Mouse (Mus musculus): Measurements from ENCODE around the gene Rnf214.
A peak's percentile ranks its signal among the peaks of the same experiment; 100 is the strongest.

Rnf214 gene

GRCm38 (mm10) chr9:45906355-45907077 is at the start of gene Rnf214, which contains the start of gene Pcsk7:
Gene Rnf214 (minus strand): TSS chr9:45906911.
Gene Pcsk7 (plus strand): TSS chr9:45906497.
- peak; percentile 80 for DNase-seq (ENCODE audit: low spot score)

DNA sequence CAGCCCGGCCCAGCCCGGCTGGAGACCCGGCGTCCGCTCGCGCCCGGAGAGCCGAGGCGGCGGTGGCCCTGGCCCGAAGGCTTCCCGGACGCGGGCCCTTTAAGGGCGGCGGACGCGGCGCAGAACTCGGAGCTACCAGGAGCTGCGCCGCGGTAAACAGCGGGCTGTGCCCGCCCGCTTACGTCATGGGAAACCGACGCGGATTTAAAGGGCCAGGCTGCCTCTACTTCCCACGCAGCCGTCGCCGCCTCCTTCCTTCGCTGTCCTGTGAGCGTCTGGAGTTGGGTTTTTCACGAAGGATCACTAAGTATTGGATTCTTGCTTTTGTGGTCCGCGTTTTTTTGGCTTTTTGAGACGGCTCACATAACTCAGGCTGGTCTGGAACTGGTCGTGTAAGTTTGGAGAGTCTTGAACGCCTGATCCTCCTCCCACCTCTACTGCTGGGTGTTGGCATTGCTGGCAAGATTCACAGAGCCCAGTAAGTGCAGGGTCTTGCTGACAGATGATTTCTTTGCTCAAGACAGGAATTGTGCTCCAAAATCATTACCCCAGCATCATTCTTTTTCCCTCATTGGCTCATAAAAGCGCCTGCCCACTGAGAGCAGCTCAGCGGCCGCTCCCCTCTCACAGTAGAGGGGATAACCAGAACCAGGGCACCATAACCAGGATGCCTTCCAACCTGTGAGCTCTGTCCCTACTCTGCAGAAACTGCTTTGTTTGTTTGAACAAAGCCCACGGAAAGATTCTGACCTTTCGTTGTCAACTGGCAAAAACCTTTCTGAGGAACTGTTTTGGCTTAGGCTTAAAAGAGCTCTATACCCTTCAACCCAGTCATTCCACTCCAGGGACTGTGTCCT is 48.6 kb upstream of the Rnf214 start, which contains the start of gene Sidt2:
Sidt2 (minus strand) TSS at position 152 of the 857 bp plus-strand sequence.
- peak; percentile 67 for DNase-seq (ENCODE audit: low spot score)

GRCm38 (mm10) chr9:45954294-45955106 is 47.8 kb upstream of the Rnf214 start:
- DNase-seq (ENCODE audit: low spot score): peak; percentile 46

DNA sequence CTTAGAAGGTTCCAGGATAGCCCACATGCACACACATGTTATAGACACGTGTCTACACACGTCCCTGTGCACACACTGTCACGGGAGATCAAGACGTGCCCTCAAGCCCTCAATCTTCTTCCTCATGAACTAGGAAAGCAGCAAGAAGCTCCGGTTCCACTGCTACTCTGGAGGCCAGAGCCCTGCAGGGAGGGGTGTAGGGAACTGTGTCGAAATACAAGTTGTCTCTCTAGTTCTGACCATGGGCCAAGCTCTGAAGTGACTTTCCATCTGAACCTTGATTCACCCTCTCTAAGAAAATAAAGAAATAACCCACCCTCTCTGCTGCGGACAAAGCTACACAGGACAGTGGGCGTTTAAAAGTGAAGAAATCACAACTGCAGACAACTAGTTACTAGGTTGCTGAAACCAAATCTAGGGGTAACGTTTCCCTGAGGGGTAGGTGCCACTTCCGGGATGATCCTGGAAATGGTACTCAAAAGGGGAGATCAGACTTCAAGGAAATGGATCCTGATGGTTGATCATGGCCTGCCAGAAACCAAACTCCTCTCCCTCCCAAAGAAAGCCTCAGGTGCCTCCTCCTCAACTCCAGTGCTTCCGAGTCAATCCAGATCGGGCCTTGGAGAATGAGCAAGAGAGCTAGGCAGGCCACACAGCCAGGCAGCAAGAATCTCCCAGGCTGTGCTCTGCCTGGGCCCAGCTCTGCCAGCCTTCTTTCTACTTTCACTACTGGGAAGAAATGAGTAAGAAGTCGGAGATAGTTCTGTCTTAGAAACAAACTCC is 47.0 kb upstream of the Rnf214 start:
- no peak for DNase-seq (ENCODE audit: low spot score)

DNA sequence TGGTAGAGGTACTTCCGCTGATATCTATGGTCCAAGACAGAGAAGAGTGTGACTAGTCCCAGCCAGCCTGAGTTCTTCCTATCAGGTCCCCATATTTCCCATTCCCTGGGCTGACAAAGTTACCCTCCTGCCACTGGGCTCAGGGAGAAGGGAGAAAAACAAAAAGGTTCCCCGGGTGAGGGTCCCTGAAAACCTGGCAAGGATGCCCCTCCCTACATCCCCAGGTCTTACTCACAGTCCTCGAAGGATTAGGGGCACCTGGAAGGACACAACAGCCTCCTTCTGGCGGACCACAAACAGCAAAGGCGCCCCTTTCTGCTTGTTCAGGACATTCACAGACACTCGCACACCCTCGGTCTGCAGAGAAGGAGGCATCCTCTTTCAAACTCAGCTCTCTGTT is 46.2 kb upstream of the Rnf214 start:
- no peak for DNase-seq (ENCODE audit: low spot score)

DNA sequence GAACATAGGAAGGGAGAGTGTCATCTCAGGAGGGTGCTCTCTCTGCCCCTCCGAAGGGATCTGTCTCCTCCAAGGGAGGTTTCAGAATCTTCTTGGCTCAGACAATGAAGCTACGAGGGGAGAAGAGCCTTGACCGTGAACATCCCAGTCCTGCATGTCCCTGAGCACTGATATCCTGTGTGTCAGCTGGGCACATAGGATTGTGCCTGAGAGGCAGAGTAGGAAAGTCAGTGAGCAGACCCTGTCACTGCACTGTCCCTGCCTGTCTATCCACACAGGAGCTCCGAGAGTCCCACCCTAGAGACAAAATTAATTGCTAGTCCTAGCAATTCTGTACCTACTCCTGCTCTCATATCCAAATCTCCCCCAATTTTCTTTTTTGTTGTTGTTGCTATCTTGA is 45.3 kb upstream of the Rnf214 start:
- no peak for DNase-seq (ENCODE audit: low spot score)

GRCm38 (mm10) chr9:45946872-45947183 is 40.1 kb upstream of the Rnf214 start:
- DNase-seq (ENCODE audit: low spot score): no peak

- DNase-seq (ENCODE audit: low spot score): no peak
Observed at GRCm38 (mm10) chr9:45946182-45946871, 39.6 kb upstream of the Rnf214 start.

- no peak for DNase-seq (ENCODE audit: low spot score)
Observed at GRCm38 (mm10) chr9:45945721-45946120, 39.0 kb upstream of the Rnf214 start.

- no peak for DNase-seq (ENCODE audit: low spot score)
Observed at GRCm38 (mm10) chr9:45944506-45945400, 38.0 kb upstream of the Rnf214 start.

GRCm38 (mm10) chr9:45943628-45944505 is 37.2 kb upstream of the Rnf214 start:
- no peak for DNase-seq (ENCODE audit: low spot score)

DNA sequence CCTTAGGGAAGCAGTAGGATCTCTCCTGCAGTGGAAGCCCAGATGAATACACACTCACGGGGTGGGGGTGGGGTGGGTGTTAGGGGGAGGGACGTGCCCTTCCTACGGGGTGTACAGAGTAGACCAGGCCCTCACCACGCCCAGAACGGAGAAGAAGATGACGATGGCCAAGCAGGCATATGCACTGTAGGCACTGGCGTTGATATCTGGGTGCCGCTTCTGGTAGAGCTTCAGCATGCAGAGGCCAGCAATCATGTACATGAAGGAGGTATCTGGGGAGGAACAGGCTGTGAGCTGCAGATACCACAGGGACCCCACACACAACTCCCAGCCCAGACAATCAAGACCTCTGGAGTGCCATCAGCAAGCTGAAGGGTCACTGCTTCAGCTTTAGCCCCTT is 36.2 kb upstream of the Rnf214 start:
- no peak for DNase-seq (ENCODE audit: low spot score)

DNA sequence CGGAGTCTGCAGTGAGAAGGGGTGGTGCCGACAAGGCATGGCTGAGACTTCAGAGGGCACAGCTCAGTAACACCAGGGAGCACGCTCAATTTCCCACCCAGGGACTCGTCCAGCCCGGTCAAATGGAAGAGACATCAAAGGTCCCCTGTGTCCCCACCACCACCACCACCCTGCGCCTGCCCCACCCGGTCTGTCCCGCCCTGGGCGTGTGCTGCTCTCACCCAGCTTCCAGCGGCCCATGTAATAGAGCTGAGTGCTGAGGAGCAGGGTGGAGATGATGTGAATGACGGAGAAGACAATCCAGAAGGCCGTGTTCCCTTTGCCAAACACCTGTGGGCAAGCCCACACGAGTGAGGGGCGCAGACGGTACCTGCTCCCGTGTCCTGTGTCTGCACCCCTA is 35.8 kb upstream of the Rnf214 start:
- DNase-seq (ENCODE audit: low spot score): no peak

- no peak for DNase-seq (ENCODE audit: low spot score)
Observed at GRCm38 (mm10) chr9:45941329-45941888, 34.7 kb upstream of the Rnf214 start.

- DNase-seq (ENCODE audit: low spot score): no peak
Observed at GRCm38 (mm10) chr9:45939794-45940193, 33.1 kb upstream of the Rnf214 start.

GRCm38 (mm10) chr9:45938952-45939637 is 32.4 kb upstream of the Rnf214 start:
- DNase-seq (ENCODE audit: low spot score): no peak

- no peak for DNase-seq (ENCODE audit: low spot score)
Observed at GRCm38 (mm10) chr9:45938088-45938487, 31.4 kb upstream of the Rnf214 start.

DNA sequence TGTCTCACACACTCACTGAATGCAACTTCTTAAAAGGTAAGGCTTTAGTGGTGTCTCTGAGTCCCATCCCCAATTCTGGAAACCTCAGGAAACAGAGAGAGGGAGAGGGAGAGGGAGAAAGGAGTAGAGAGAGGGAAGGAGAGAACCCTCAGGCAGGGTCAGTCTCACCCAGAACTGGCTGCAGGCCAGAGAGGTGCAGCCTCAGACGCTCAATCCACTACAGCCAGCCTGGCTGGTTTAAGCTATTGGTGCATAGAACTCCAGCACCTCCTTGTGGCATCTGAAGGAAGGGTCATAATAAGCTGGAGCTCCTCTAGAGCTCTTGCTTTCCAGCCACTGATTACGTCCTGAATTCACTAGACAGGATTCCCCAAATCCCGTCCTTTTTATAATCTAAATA is 30.2 kb upstream of the Rnf214 start:
- no peak for DNase-seq (ENCODE audit: low spot score)
